Mouse (Mus musculus): ENCODE measurements around the gene Pes1. TPM values are rescaled to one million over a fixed set of nuclear protein-coding genes. Genes with fewer than 3 reads are reported as not detected.

Gene Pes1
- polyA plus RNA-seq, 1 experiment: 45.2 TPM

DNA sequence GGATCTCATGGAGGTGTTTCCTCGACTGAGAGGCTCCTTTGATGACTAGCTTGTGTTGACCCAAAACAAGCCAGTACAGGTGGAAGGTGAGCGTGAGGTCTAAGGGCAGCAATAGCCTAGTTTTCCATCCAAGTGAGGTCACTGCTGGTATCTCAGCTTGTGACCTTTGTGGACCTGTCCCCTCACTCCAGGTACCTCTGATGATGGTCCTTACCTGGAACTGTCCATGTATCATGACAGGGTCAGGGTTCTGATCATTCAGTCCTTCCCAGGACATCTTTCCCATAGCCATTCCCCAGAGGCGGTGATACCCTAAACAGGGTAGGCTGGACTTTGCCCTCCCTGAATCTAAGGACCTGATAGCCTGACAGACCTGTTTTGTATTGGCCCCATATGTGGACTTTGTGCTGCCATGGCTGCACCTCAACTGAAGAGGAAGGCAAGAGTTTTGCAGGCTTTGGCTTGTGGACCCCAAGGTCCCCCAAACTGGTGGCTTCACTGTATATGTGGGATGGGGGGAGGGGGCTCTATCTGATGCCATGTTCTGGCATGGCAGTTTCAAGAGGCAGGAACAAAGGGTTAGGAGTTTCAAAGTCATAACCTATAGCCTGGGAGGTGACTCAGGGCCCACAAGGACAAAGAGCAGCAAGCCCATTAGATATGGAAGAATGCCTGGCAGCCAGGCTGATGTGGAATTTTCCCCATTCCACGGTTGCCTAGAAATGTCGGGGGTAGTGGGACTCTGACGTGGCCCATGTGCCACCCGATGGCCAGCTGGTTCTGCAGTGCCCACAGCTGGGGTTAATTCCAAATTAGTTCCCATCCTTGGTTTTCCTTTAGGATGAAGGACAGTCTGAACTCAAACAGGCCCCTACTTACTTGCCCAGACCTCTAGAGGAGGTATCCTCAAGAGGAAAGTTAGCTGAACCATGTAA lies 18.8 kb downstream of the Pes1 start:
- no peak overlapping the region for H3K4me3 ChIP-seq (ENCODE audit: insufficient read depth, low read depth, low read length)
- peaks cover 5% of the 10 kb centered on the region; the same call in 1 of the 2 replicates for H3K4me1 ChIP-seq (ENCODE audit: control insufficient read depth, insufficient read depth, insufficient read length, low read length)
- H3K27ac ChIP-seq (replicated peaks; ENCODE audit: low read depth, low read length): no peak overlapping the region

DNA sequence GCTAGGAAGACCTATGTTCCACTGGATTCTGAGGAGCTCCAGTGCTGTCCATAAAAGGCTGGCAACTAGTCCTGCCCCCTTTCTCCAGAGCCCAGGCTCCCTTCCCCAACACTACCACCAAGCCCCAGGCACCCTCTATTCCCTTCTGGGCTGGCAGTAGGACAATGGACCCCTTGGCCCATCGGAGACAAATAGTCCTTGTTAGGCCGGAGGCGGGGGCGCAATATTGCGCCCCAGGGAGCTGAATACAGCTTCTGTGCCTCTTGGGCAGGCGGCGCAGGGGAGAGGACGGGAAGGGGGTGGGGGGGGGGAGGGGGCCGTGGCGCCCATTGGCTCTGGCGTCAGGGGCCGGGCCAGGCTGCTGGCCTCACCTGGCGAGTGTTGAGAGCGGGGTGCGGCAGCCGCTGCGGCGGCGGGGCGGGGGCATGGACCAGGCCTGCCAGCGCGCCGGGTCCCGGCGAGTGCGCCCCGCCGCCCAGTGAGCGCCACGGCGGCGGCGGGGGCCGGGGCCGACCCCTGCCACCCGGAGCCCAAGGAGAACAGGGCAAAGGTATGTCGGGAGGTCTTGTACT lies 19.6 kb downstream of the Pes1 start, which contains the start of gene Gal3st1:
TSS of gene Gal3st1 (plus strand) at position 346 of the 572 bp plus-strand sequence.
- no peak within 1 kb of the TSS for H3K27ac ChIP-seq (replicated peaks; ENCODE audit: low read depth, low read length)
- H3K4me3 ChIP-seq (ENCODE audit: insufficient read depth, low read depth, low read length): no peak within 1 kb of the TSS
- peaks cover 5% of the 10 kb centered on the region; the same call in 1 of the 2 replicates for H3K4me1 ChIP-seq (ENCODE audit: control insufficient read depth, insufficient read depth, insufficient read length, low read length)

DNA sequence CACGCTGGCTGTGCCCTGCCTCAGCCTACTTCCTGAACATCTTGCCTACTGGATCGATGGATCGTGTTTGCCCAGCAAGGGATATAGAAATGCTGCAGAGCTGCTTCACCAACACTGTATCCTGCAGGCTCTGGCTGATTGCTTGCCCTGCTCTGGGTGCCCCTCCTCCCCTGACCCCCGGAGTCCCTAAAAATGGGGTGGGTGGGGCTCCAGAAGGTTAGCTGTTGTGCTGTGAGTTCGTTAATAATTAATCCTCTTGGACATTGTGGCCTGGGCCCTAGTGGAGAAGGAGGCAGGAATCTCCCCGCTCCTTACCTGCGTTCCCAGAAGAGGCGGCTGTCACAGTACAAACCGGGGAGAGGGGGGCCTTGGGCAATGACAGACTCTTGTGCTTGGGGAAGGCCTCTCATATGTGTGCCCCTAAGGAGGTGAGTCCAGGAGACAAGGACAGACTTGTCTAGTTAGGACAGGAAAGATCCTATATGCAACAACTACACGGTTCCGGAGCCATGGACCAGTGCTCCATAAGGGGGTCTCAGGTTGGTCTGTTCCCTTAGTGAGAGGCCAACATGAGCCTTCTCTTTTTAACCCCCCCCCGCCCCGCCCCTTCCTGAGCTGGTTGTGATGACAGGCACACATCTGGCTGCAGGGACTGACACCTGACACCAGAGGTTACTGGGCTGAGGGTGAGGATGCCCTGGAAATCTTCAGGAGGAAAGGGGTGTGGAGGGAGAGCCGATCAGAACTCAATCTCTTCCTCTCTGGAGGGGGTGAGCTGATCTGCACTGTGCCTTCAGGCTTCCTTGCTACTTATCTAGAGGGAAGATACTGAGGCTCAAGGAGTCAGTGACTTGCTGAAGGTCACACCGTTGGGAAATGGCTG lies 20.3 kb downstream of the Pes1 start:
- Histone ChIP-seq H3K4me1 (ENCODE audit: control insufficient read depth, insufficient read depth, insufficient read length, low read length) (peaks cover 5% of the 10 kb centered on the region; the same call in 1 of the 2 replicates), H3K27ac (replicated peaks; ENCODE audit: low read depth, low read length) (no peak overlapping the region), H3K4me3 (ENCODE audit: insufficient read depth, low read depth, low read length) (no peak overlapping the region)

DNA sequence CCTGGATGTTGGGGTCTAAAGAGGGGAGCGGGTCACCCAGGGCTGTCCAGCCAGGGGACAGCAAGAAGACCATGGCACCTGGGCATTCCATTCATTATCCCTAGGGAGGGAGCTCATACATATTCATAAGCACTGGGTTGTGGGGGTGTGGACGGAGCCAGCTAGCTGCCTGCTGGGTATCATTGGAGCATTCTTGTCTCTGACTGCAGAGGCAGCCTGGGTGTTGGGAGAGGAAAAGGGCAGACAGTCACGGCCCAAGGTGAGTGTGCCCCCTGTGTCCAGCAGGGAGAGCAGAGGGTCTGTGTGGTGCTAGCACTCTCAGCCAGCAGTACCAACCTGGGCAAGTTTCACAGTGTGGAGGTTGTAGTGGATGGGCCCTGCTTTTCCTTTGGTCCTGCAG lies 26.0 kb downstream of the Pes1 start:
- H3K27ac ChIP-seq (replicated peaks; ENCODE audit: low read depth, low read length): no peak overlapping the region

DNA sequence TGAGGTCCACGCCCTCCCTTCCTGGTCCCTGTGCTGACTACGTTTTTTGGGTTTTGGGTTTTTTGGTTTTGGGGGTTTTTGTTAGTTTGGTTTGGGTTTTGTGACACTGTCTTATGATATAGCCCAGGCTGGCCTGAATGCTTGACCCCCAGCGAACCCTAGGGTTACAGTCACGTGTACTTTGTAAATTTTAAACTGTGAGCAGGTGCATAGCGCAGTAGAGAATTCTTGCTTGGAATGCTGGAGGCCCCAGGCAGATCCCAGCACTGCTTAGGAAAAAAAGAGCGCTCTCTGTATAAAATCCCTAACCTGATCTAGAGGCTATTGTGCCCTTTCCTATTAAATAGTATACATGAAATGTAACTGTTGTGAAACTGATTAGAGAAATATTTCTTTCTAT lies 29.4 kb downstream of the Pes1 start:
- H3K4me1 ChIP-seq (ENCODE audit: control insufficient read depth, insufficient read depth, insufficient read length, low read length): no peaks in the 10 kb centered on the region
- H3K27ac ChIP-seq (replicated peaks; ENCODE audit: low read depth, low read length): no peak overlapping the region
- H3K4me3 ChIP-seq (ENCODE audit: insufficient read depth, low read depth, low read length): no peak overlapping the region

More for the DNA sequence above, 26.0 kb downstream of the Pes1 start:
- H3K4me1 ChIP-seq (ENCODE audit: control insufficient read depth, insufficient read depth, insufficient read length, low read length): no peaks in the 10 kb centered on the region
- no peak overlapping the region for H3K4me3 ChIP-seq (ENCODE audit: insufficient read depth, low read depth, low read length)

DNA sequence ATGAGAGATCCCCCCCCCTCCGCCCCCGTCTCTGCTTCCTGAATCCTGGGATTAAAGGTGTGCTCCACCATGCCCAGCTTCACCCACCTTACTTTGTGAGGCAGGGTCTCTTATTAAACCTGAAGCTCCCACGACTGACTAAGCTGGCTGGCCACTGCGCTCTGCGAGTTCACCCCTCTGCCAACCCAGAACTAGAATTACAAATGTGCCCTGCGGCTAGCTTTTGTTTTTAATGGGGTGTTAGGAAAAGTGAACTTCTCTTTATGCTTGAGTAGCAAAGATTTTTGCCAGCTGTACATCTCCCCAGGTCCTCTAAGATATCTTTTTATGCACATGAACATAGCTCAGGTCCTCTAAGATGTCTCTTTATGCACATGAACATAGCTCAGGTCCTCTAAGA lies 30.1 kb downstream of the Pes1 start:
- no peaks in the 10 kb centered on the region for H3K4me1 ChIP-seq (ENCODE audit: control insufficient read depth, insufficient read depth, insufficient read length, low read length)
- H3K27ac ChIP-seq (replicated peaks; ENCODE audit: low read depth, low read length): no peak overlapping the region
- no peak overlapping the region for H3K4me3 ChIP-seq (ENCODE audit: insufficient read depth, low read depth, low read length)

DNA sequence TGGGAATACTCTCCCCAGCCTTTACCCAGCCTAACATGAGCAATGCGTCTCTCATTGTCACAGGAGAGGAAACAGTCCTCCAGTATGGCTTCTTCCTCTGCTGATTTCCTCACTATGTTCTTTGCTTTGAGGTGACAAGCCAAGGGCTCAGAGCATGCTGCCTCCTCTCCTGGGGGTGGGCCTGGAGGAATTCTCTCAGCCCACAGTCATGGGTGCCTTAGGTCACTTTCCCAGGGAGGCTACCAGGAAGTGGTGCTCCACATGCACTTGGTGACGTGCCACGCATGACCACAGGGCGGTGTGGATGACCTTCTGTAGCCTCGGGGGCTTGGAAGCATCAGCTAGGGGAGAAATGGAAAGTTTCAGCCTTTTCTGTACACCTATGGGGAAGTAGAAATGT lies 31.7 kb downstream of the Pes1 start:
- no peak overlapping the region for H3K27ac ChIP-seq (replicated peaks; ENCODE audit: low read depth, low read length)

DNA sequence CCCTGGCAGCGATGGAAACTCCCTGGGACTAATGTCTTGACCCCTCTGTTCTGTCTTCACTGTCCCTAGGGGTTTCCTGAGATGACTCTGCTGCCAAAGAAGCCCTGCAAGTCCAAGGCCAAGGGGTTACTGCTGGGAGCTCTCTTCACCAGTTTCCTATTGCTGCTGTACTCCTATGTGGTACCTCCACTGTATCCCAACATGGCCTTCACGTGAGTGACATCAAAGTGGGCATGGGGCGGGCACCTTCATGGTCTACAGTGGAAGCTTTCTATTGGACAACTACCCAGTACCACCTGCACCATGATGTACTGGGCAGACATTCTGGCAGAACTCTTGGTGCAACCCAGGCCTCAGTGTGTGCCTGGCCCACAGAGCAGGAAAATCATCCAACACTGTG lies 33.1 kb downstream of the Pes1 start:
- Histone ChIP-seq H3K4me1 (ENCODE audit: control insufficient read depth, insufficient read depth, insufficient read length, low read length) (no peaks in the 10 kb centered on the region), H3K27ac (replicated peaks; ENCODE audit: low read depth, low read length) (no peak overlapping the region), H3K4me3 (ENCODE audit: insufficient read depth, low read depth, low read length) (no peak overlapping the region)

More for the DNA sequence above, 31.7 kb downstream of the Pes1 start:
- Histone ChIP-seq H3K4me3 (ENCODE audit: insufficient read depth, low read depth, low read length) (no peak overlapping the region), H3K4me1 (ENCODE audit: control insufficient read depth, insufficient read depth, insufficient read length, low read length) (no peaks in the 10 kb centered on the region)

DNA sequence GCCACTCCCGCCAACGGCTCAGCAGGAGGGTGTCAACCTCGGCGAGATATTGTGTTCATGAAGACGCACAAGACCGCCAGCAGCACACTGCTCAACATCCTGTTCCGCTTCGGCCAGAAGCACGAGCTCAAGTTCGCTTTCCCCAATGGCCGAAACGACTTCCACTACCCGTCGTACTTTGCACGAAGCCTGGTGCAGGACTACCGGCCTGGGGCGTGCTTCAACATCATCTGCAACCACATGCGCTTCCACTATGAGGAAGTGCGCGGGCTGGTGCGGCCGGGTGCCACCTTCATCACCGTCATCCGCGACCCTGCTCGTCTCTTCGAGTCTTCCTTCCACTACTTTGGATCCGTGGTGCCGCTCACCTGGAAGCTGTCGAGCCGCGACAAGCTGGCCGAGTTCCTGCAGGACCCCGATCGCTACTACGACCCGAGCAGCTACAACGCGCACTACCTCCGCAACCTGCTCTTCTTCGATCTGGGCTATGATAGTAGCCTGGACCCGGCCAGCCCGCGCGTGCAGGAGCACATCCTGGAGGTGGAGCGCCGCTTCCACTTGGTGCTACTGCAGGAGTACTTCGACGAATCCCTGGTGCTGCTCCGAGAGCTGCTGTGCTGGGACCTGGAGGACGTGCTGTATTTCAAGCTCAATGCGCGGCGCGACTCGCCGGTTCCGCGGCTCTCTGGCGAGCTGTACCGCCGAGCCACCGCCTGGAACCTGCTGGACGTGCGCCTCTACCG lies 34.4 kb downstream of the Pes1 start:
- H3K27ac ChIP-seq (replicated peaks; ENCODE audit: low read depth, low read length): no peak overlapping the region
- peak overlapping the region; percentile 17 for H3K4me3 ChIP-seq (ENCODE audit: insufficient read depth, low read depth, low read length)

DNA sequence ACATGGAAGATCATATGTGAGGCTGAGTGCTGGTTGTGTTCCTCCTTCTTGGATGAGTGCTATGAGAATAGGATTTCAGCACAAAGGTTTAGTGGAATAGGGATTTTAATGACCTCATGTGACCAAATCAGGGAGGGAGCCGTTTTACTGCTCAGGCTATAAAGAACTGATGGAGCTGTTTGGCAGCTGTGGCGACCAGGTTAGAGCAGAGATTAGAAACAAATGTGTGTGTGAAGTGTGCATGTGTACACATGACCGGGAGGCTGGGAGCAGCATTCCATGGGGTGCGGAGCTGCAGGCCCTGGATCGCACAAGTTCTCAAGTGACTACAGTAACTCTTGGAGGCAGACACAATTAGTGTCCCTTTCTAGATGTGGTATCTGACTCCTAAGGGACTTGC lies 35.8 kb downstream of the Pes1 start:
- H3K4me1 ChIP-seq (ENCODE audit: control insufficient read depth, insufficient read depth, insufficient read length, low read length): no peaks in the 10 kb centered on the region
- H3K27ac ChIP-seq (replicated peaks; ENCODE audit: low read depth, low read length): no peak overlapping the region
- H3K4me3 ChIP-seq (ENCODE audit: insufficient read depth, low read depth, low read length): no peak overlapping the region

More for the DNA sequence above, 34.4 kb downstream of the Pes1 start:
- no peaks in the 10 kb centered on the region for H3K4me1 ChIP-seq (ENCODE audit: control insufficient read depth, insufficient read depth, insufficient read length, low read length)

DNA sequence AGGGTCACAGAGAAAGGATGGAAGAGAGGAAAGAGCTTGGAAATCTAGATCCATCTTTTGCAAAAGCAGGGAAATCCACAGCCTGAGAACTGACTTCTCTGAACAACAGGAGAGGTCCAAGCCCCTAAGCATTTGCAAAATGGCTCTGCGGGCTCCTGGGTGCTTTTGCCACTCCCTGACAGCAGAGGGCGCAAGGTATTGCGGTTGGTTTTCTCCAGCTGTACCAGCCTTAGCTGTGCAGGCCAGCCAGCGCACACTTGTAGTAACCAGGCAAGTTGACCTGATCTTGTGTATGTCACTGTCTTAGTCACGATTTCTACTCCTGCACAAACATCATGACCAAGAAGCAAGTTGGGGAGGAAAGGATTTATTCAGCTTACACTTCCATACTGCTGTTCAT lies 37.8 kb downstream of the Pes1 start:
- H3K27ac ChIP-seq (replicated peaks; ENCODE audit: low read depth, low read length): no peak overlapping the region
- H3K4me1 ChIP-seq (ENCODE audit: control insufficient read depth, insufficient read depth, insufficient read length, low read length): no peaks in the 10 kb centered on the region
- H3K4me3 ChIP-seq (ENCODE audit: insufficient read depth, low read depth, low read length): no peak overlapping the region

DNA sequence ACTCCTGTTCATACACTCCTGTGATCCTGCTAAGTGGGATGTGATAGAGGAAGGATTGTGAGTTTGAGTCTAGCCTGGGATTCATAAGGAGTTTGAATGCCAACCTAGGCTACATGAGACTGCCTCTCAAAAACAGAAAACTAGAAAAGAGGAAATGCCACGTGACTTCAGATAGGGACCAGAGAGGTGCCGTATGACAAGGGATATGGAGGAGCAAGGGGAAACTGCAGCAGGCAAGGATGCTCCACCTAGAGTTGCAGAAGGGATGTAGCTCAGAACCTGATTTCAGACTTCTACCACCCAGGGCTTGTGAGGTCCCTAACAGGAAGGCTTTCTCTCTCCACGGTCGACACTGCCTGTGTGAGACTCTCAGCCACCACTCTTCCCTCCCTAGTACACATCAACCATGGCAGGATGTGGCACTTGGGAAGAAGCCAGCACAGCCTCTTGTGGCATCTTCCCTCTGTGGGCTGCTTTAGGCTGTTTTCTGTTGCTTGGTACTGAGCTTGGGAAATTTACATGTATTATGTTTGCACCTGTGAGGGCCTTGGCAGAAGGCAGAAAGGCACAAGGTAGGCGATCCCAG lies 41.5 kb downstream of the Pes1 start:
- no peak overlapping the region for H3K4me3 ChIP-seq (ENCODE audit: insufficient read depth, low read depth, low read length)
- no peaks in the 10 kb centered on the region; the same call in 1 of the 2 replicates for H3K4me1 ChIP-seq (ENCODE audit: control insufficient read depth, insufficient read depth, insufficient read length, low read length)
- H3K27ac ChIP-seq (replicated peaks; ENCODE audit: low read depth, low read length): no peak overlapping the region

DNA sequence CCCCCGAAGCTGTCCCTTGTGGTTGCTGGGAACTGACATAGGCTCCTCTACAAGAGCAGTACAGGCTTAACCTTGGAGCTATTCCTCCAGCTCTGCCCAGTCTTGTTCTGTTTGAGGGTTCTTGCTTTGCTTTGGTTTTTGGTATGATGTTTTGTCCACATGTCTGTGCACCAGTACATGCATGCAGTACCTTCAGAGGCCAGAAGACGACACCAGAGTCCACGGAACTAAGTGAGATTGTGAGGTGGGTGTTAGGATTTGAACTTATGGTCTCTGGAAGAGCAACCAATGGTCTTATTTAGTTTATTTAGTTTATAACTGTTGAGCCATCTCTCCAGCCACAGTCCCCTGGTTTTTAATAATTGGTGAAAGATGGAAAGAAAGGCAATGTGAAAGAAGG lies 42.7 kb downstream of the Pes1 start:
- H3K4me3 ChIP-seq (ENCODE audit: insufficient read depth, low read depth, low read length): no peak overlapping the region
- H3K27ac ChIP-seq (replicated peaks; ENCODE audit: low read depth, low read length): no peak overlapping the region
- H3K4me1 ChIP-seq (ENCODE audit: control insufficient read depth, insufficient read depth, insufficient read length, low read length): no peaks in the 10 kb centered on the region; the same call in 1 of the 2 replicates

DNA sequence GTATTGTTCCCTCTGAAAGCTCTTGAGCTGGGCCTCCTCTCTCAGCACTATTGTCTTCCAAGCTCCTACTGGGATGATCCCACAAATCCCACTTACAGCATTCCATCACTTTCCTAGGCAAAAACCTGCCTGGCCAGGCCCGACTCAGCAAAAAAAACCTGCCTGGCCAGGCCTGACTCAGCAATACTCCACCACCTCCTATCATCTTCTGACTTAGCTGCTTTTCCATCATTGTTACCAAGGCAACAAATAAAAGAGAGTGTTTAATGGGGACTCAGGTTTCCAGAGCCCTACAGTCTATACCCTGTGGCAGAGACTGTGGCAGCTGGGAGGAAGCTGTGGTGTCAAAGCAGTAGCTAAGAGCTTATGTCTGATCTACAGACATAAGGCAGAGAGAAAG lies 48.8 kb downstream of the Pes1 start:
- Histone ChIP-seq H3K4me3 (ENCODE audit: insufficient read depth, low read depth, low read length) (no peak overlapping the region), H3K27ac (replicated peaks; ENCODE audit: low read depth, low read length) (no peak overlapping the region), H3K4me1 (ENCODE audit: control insufficient read depth, insufficient read depth, insufficient read length, low read length) (no peaks in the 10 kb centered on the region; the same call in 1 of the 2 replicates)
